Mouse (Mus musculus) ES-Bruce4 (cell line): ENCODE measurements at regions not wholly inside any gene's neighbourhood (a gene's known extent, or its start where the extent isn't known, plus 50 kb on each side); places are given as distances from the start of the nearest gene placed in this dataset.

ENCODE experiments used
- H3K27ac ChIP-seq: 2 replicates; pipeline ENCODE4 v1.5.1; 2012; ENCODE audit warnings: low read length, inconsistent platforms; ENCODE audit not compliant: insufficient read depth
- H3K27me3 ChIP-seq: 2 replicates; pipeline ENCODE4 v1.6.1; 2012; ENCODE audit warnings: mild to moderate bottlenecking, low read length, inconsistent platforms; ENCODE audit not compliant: control insufficient read depth, poor library complexity, insufficient read depth, severe bottlenecking
- H3K36me3 ChIP-seq: 2 replicates; pipeline ENCODE4 v1.6.1; 2012; ENCODE audit warnings: inconsistent platforms, mild to moderate bottlenecking, low read length, moderate library complexity; ENCODE audit not compliant: control insufficient read depth, poor library complexity, insufficient read depth, severe bottlenecking
- H3K4me1 ChIP-seq: one replicate; pipeline ENCODE4 v1.8.1; 2011; ENCODE audit warnings: low read length; ENCODE audit not compliant: control insufficient read depth, insufficient read depth
- H3K4me3 ChIP-seq: 2 replicates; pipeline ENCODE4 v1.5.1; 2011; ENCODE audit warnings: low read depth, mild to moderate bottlenecking, low read length
- H3K9ac ChIP-seq: 2 replicates; pipeline ENCODE4 v1.6.1; 2012; ENCODE audit warnings: low read depth, mild to moderate bottlenecking, inconsistent platforms; ENCODE audit not compliant: poor library complexity, severe bottlenecking
- H3K9me3 ChIP-seq: replicated peaks from 2 replicates; pipeline ENCODE4 v1.6.1; 2012; ENCODE audit warnings: mild to moderate bottlenecking, low read length, inconsistent platforms; ENCODE audit not compliant: control insufficient read depth, poor library complexity, insufficient read depth, severe bottlenecking
- CTCF ChIP-seq: IDR thresholded peaks from one replicate; pipeline ENCODE4 v1.8.1; 2011; ENCODE audit warnings: low read depth, low read length
- EP300 ChIP-seq: IDR thresholded peaks from 2 replicates; pipeline ENCODE4 v1.6.1; 2011; ENCODE audit warnings: low read depth, low read length; ENCODE audit not compliant: insufficient read depth
- POLR2A ChIP-seq: IDR thresholded peaks from one replicate; pipeline ENCODE4 v1.8.1; 2011; ENCODE audit warnings: low read length; ENCODE audit not compliant: insufficient read depth

DNA sequence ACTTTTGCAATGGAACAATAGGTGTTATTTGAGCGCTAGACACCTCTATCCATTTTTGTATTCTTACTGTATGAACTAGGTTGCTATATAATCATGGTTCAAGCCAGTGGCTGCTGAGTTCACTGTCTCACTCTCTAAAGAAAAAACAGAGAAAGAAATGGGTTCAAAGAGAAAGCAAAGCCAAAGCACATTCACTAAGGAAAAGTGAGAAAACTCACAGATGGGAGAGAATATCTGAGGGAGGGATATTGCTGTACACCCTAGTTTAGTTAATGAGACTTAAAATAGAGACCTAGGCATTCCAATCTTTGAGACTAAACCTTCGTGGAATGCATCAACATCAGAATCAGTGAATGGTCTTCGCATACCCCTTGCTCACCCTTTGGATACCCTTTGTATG is 371.0 kb downstream of the Fam198b start:
- Histone ChIP-seq H3K27me3 (no peaks in the 10 kb centered on the region), H3K9ac (no peak overlapping the region), H3K27ac (no peak overlapping the region)

DNA sequence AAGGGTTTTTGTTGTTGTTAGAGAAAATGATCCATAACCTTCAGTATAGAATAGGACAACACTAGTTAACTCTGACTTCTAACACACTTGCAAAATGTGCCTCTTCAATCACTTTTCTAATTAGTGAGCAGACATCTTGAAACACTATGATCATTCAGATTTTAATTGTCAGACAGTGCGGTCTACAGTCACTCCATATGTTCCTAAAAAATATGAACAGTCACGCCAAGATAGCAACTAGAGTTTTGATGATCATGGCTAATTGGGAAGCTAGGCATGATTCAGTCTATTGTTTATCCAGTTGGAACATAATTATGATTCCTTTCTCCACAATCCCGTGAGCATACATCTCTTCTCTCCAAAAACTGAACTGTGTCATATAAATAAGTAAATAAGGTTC is 372.1 kb downstream of the Fam198b start:
- Histone ChIP-seq H3K27me3 (no peaks in the 10 kb centered on the region), H3K4me3 (no peak overlapping the region), H3K9ac (no peak overlapping the region), H3K36me3 (no peaks in the 10 kb centered on the region), H3K9me3 (no peaks in the 10 kb centered on the region), H3K4me1 (no peaks in the 10 kb centered on the region), H3K27ac (no peak overlapping the region)
- TF ChIP-seq EP300 (no peak), POLR2A (no peak), CTCF (no peak)

More for the DNA sequence above, 371.0 kb downstream of the Fam198b start:
- TF ChIP-seq POLR2A: no peak
- TF ChIP-seq CTCF: no peak
- TF ChIP-seq EP300: no peak
- Histone ChIP-seq H3K36me3 (no peaks in the 10 kb centered on the region), H3K4me1 (no peaks in the 10 kb centered on the region), H3K9me3 (no peaks in the 10 kb centered on the region), H3K4me3 (no peak overlapping the region)

DNA sequence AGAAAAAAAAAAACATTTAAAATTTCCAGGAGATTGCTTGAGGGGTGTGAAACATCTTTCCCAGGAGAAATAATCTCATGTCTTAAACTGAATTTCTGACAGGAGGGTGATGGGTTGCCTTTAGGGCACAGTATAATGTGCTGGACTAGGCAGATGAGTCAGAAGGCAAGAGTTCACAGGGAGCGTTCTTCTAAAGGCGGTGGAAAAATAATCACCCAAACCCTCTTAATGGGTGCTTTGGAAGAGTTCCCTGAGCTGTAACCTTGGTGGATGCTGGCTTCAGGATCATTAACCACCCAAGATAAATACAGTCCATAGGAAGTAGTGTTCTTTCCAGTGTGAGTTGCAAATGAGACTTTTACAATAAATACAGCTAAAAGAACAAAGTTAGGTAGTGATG is 378.8 kb downstream of the Fam198b start:
- Histone ChIP-seq H3K27ac (no peak overlapping the region), H3K27me3 (no peaks in the 10 kb centered on the region), H3K9me3 (no peaks in the 10 kb centered on the region), H3K4me1 (no peaks in the 10 kb centered on the region), H3K4me3 (no peak overlapping the region), H3K36me3 (no peaks in the 10 kb centered on the region), H3K9ac (no peak overlapping the region)
- TF ChIP-seq CTCF (no peak), EP300 (no peak), POLR2A (no peak)

DNA sequence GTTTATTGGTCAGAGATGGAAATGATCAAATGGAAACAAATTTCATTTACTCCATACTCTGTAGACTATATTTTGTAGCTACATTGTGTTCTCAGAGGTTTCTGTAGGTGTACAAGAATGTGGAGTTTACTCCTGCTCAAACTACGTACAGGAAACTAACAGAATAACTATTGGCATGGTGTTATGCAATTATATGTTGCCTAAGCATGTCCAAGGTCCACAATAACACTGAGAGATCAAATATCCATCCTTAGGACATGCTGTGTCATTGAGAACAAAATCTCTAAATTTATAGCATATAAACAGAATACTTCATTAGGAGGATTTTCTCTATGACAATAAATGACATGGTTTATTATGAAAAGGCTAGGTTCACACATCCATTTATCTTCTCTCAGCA is 400.3 kb downstream of the Fam198b start:
- no peak overlapping the region for H3K9ac ChIP-seq
- TF ChIP-seq POLR2A (no peak), CTCF (no peak), EP300 (no peak)
- H3K36me3 ChIP-seq: no peaks in the 10 kb centered on the region
- no peaks in the 10 kb centered on the region for H3K9me3 ChIP-seq
- no peaks in the 10 kb centered on the region for H3K27me3 ChIP-seq
- no peak overlapping the region for H3K27ac ChIP-seq
- no peak overlapping the region for H3K4me3 ChIP-seq
- H3K4me1 ChIP-seq: no peaks in the 10 kb centered on the region

DNA sequence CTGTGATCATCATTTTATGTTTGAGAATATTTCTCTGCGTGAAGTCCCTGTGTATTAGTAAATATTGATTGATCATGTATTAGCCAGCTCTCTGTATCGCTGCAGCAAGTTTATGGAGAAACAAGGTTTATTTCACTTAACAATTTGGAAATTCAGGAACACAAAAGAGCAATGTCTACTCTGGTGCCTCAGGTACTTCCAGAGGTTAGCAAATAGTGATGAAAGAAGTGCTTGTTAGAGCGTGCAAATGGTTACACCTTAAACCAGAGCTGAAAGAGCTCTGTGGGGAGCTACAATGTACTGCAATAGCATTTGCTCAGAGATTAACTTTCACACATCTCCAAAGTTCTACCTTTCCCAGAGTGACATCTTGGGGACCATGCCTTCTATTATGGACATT is 400.9 kb downstream of the Fam198b start:
- Histone ChIP-seq H3K4me1 (no peaks in the 10 kb centered on the region), H3K27ac (no peak overlapping the region), H3K9me3 (no peaks in the 10 kb centered on the region), H3K36me3 (no peaks in the 10 kb centered on the region), H3K9ac (no peak overlapping the region), H3K4me3 (no peak overlapping the region), H3K27me3 (no peaks in the 10 kb centered on the region)
- TF ChIP-seq EP300 (no peak), CTCF (no peak), POLR2A (no peak)

DNA sequence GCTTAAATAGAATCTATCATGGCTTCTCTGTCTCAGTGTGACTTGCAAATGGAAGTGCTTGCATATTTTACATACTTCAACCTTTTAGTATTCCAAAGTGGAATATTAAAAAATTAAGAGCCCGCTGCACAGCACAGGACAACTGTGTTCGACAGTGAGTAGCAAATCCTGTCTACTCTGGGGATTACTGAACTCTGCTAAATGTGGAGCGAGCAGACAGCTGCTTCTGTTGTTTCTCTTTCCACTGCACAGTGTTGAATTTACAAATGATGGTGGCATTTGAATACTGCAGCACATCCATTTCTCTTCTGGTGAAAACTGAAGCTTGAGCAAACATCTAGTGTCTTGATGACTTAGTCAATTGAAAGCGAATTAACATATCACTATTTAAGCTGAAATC is 409.2 kb downstream of the Fam198b start:
- no peak overlapping the region for H3K9ac ChIP-seq
- H3K9me3 ChIP-seq: no peaks in the 10 kb centered on the region
- H3K36me3 ChIP-seq: no peaks in the 10 kb centered on the region

More for the DNA sequence above, 409.2 kb downstream of the Fam198b start:
- H3K27ac ChIP-seq: no peak overlapping the region
- TF ChIP-seq POLR2A (no peak), EP300 (no peak), CTCF (no peak)
- no peak overlapping the region for H3K4me3 ChIP-seq
- no peaks in the 10 kb centered on the region for H3K4me1 ChIP-seq
- H3K27me3 ChIP-seq: no peaks in the 10 kb centered on the region
